Mouse (Mus musculus) liver, embryonic 14.5 days (tissue): ENCODE measurements around the gene Stag1.

Experiments used
- CTCF ChIP-seq: IDR thresholded peaks from 2 replicates; pipeline ENCODE4 v1.5.1; 2016; ENCODE audit warnings: antibody characterized with exemption, low read depth, control low read depth
- EP300 ChIP-seq: IDR thresholded peaks from 2 replicates; pipeline ENCODE4 v1.6.1; 2016; ENCODE audit warnings: antibody characterized with exemption, low read depth

DNA sequence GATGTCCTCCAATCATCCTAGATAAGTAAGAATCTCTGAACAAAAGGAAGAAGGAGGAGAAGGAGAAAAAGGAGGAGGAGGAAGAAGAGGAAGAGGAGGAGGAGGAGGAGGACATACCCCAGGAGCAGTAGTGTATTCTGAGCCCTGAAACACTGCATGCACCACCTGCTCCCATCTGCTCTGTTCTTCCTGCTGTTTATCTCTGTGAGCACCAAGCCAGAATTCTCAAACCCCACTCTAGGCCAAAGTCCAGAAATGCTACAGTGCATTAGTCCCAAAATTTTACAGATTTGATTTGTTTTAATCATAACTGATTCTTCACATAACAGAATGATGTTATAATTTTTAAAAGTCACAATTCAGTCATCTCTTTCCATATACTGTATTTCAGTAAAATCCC lies 38.6 kb upstream of the Stag1 start:
- TF ChIP-seq CTCF (no peak), EP300 (no peak)
